Mouse (Mus musculus) ES-Bruce4 (cell line): ENCODE measurements around the gene Myod1.

Source experiments
- CTCF ChIP-seq: IDR thresholded peaks from one replicate; pipeline ENCODE4 v1.8.1; 2011; ENCODE audit warnings: low read depth, low read length
- POLR2A ChIP-seq: IDR thresholded peaks from one replicate; pipeline ENCODE4 v1.8.1; 2011; ENCODE audit warnings: low read length; ENCODE audit not compliant: insufficient read depth

DNA sequence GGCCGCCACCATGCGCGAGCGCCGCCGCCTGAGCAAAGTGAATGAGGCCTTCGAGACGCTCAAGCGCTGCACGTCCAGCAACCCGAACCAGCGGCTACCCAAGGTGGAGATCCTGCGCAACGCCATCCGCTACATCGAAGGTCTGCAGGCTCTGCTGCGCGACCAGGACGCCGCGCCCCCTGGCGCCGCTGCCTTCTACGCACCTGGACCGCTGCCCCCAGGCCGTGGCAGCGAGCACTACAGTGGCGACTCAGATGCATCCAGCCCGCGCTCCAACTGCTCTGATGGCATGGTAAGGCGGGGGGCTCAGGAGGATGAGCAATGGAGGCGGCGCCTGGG lies 703 bp downstream of the Myod1 start:
- no peak for TF ChIP-seq POLR2A
- peak; percentile 63 for TF ChIP-seq CTCF
